Mouse (Mus musculus) embryonic fibroblast, embryonic 13.5 days (primary cell): ENCODE measurements at regions not wholly inside any gene's neighbourhood (a gene's known extent, or its start where the extent isn't known, plus 50 kb on each side); places are given as distances from the start of the nearest gene placed in this dataset.

Source experiments
- CTCF ChIP-seq: IDR thresholded peaks from 2 replicates; pipeline ENCODE4 v1.5.1; 2011; ENCODE audit warnings: mild to moderate bottlenecking, control low read depth, low read length, moderate library complexity, borderline replicate concordance; ENCODE audit not compliant: insufficient read depth
- POLR2A ChIP-seq: IDR thresholded peaks from 2 replicates; pipeline ENCODE4 v1.6.1; 2011; ENCODE audit warnings: low read depth, mild to moderate bottlenecking, control low read depth, low read length, moderate library complexity

DNA sequence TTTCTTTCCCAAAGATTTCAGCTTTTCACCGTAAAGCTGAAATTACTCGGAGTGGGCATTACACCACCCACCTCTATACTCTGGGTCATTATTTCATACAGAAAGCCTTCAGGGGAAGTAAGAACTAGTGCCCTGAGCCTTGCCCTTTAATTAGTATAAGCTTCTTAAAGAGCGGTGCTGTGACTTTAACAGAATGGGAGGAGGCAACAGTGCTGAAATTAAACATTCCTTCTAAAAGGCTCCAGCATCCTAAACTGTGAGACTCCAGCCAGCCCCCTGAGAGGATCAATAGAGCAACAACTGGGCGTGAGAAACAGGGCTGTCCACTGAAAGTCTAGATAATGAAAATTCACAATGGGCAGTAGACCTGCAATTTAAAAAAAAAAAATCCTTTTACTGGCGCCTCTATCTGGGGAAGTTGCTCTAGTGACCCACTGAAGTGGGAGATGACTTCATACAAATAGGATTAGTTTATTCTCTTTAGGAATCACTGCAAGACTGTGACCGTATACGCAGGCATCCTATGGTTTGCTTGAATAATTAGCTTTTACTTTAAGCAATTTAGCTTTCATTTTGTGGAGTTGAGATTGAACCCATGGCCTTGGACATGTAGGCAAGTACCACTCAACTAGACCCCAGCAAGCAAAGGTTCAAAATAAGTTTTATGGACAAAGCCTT lies 233.9 kb downstream of the Ube2cbp start:
- TF ChIP-seq POLR2A (no peak), CTCF (no peak)
